ENCODE assay signal across 8 mouse cellular contexts in the genomic region with DNA sequence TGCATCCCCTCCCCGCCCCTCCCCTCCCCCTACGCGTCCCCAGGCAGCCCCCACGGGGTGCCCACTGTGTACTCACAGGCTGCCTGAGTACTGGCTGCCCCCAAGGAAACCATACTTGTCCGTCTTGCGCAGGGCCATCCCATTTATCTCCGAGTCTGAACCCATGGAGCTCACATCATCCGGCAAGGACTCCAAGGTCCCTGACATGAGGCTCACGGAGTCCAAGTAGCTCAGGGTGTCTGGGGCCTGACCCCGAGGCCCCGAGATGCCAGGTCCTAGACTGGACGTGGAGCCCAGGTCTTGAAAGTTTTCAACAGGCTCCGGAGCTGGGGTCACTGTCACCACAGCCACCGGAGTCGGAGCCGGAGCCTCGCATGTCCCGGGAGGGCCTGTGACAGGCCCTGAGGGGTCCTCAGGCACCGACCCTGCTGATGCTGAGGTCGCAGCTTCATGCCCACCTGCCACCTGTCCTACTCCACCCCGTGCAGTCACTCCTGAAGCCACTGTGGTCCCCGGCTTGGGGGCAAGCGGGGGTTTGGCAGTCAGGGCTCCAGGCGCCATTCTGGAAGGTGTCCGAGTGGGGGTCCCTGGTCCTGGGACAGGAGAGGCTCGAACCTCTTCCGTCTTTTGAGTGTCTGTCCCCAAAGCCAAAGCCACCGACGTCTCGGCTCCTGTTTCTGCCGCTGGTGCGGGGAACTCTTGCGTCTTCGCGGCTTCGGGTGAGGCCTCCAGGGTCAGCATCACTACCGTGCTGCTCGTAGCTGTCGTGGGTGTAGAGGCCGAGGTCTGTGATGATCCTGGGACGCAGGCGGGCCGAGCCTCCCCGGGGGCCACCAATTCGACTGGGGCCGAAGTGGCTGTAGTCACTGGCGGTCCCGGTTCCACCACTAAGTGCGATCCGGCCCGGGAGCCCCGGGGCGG. TPM values are rescaled to one million over a fixed set of nuclear protein-coding genes. Genes with fewer than 3 reads are reported as not detected.
DNase-seq lines count a peak whose midpoint lies in the region; ATAC-seq and TF ChIP-seq lines count a peak whose summit lies in the region.

No protein-coding gene starts in this region.

- DNase-seq in left cerebral cortex, adult 2 months (ENCODE audit: extremely low spot score in 1 of 2, low spot score in 2 of 2), result peak in 1 of 2 experiments; percentile 42
- DNase-seq in left cerebral cortex, postnatal 14 days (ENCODE audit: low spot score in 2 of 2), result no peak
- peak; percentile 27 to 38 for DNase-seq in adrenal gland, adult 18-20 months (ENCODE audit: low spot score in 2 of 2)
- peak; percentile 43 for DNase-seq in induced T-regulatory cell, adult 2 months (ENCODE audit: low read depth)
- DNase-seq in lung, postnatal 14 days, result peak; percentile 26
- DNase-seq in right cerebral cortex, adult 18-20 months, result no peak

- intact Hi-C loops in left cerebral cortex, adult 2 months (cut with DNase I), result loop anchor here (1.0 kb wide), 2 partner anchors 47 to 180 kb away; a partner anchor contains a TSS
- intact Hi-C loops in left cerebral cortex, postnatal 14 days (cut with DNase I), result no loop called here

- WGBS in embryonic facial prominence, embryonic 15.5 days, result under 1% methylated on average over 52 of the region's 53 CpGs
- WGBS in stomach, embryonic 16.5 days, result under 1% methylated on average over 53 of the region's 53 CpGs

- peaks cover 25% of the 10 kb centered on the region for H3K4me1 ChIP-seq in embryonic facial prominence, embryonic 15.5 days
- peaks cover 14% of the 10 kb centered on the region for H3K4me1 ChIP-seq in stomach, embryonic 16.5 days (ENCODE audit: control insufficient read depth, insufficient read depth, low read length)

- no peak for ATAC-seq in embryonic facial prominence, embryonic 15.5 days (ENCODE audit: insufficient number of reproducible peaks, low FRiP score, low TSS enrichment, low read depth)
- no peak for ATAC-seq in stomach, embryonic 16.5 days (ENCODE audit: insufficient read depth, low FRiP score)

- H3K27ac ChIP-seq in left cerebral cortex, adult 2 months, result peak overlapping the region; percentile 89
- peak overlapping the region; percentile 90 for H3K27ac ChIP-seq in embryonic facial prominence, embryonic 15.5 days (replicated peaks)
- H3K27ac ChIP-seq in stomach, embryonic 16.5 days (ENCODE audit: low read length), result peak overlapping the region; percentile 80

- peaks cover 25% of the 10 kb centered on the region for H3K36me3 ChIP-seq in embryonic facial prominence, embryonic 15.5 days
- H3K36me3 ChIP-seq in stomach, embryonic 16.5 days (ENCODE audit: control insufficient read depth, insufficient read depth, low read length), result 0 out of 2 replicates have a peak, but pooled peaks cover 3% of the 10 kb centered on the region

- H3K9me3 ChIP-seq in embryonic facial prominence, embryonic 15.5 days (replicated peaks), result no peaks in the 10 kb centered on the region
- H3K9me3 ChIP-seq in stomach, embryonic 16.5 days (replicated peaks; ENCODE audit: control insufficient read depth, low read length), result no peaks in the 10 kb centered on the region

- H3K9ac ChIP-seq in embryonic facial prominence, embryonic 15.5 days, result peak overlapping the region; percentile 97
- H3K9ac ChIP-seq in stomach, embryonic 16.5 days (ENCODE audit: low read length), result peak overlapping the region; percentile 82

- H3K27me3 ChIP-seq in embryonic facial prominence, embryonic 15.5 days, result no peaks in the 10 kb centered on the region
- H3K27me3 ChIP-seq in stomach, embryonic 16.5 days (ENCODE audit: control insufficient read depth, insufficient read depth, low read length), result no peaks in the 10 kb centered on the region

- H3K4me2 ChIP-seq in embryonic facial prominence, embryonic 15.5 days (replicated peaks), result peak overlapping the region; percentile 88
- H3K4me2 ChIP-seq in stomach, embryonic 16.5 days (ENCODE audit: low read depth, low read length), result peak overlapping the region; percentile 97

- no peak for TF ChIP-seq CTCF in left cerebral cortex, adult 2 months (IDR thresholded peaks at IDR 0.05)

- peak overlapping the region; percentile 61 for H3K4me3 ChIP-seq in left cerebral cortex, adult 2 months
- peak overlapping the region; percentile 92 for H3K4me3 ChIP-seq in embryonic facial prominence, embryonic 15.5 days (replicated peaks)
- H3K4me3 ChIP-seq in stomach, embryonic 16.5 days (replicated peaks; ENCODE audit: low read length), result peak overlapping the region; percentile 64

RNA-seq across cellular contexts. Expression of a gene that starts 0.6 kb away (rescaled TPM):
- total RNA-seq in left cerebral cortex, adult 2 months (2021), result 100 to 1,000 TPM in 1 of 2 experiments, 10 to 100 TPM in 1; 91.9 to 110 TPM
- 10 to 100 TPM; 82.8 to 83.9 TPM for total RNA-seq in left cerebral cortex, postnatal 14 days (2021)
- 10 to 100 TPM; 43.3 to 47.5 TPM for total RNA-seq in adrenal gland, adult 18-20 months (2021)
- 29.4 and 32.5 TPM in 2 replicates for polyA plus RNA-seq in embryonic facial prominence, embryonic 15.5 days (2015; fragmentation: Nextera tagmentation; extraction: Ambion mirVana)
- 15.4 and 15.7 TPM in 2 replicates for polyA plus RNA-seq in stomach, embryonic 16.5 days (2015; fragmentation: Nextera tagmentation; extraction: Ambion mirVana)

RNA-seq across cellular contexts. Expression of a gene that starts 1.1 kb away (rescaled TPM):
- total RNA-seq in left cerebral cortex, adult 2 months (2021), result 1 to 10 TPM; 2.7 to 3.3 TPM
- total RNA-seq in left cerebral cortex, postnatal 14 days (2021), result 1 to 10 TPM; 1.7 to 4.2 TPM
- 10 to 100 TPM in 1 of 2 experiments, under 1 TPM in 1; 0.66 to 16.3 TPM for total RNA-seq in adrenal gland, adult 18-20 months (2021)
- 585 and 767 TPM in 2 replicates for polyA plus RNA-seq in embryonic facial prominence, embryonic 15.5 days (2015; fragmentation: Nextera tagmentation; extraction: Ambion mirVana)
- polyA plus RNA-seq in stomach, embryonic 16.5 days (2015; fragmentation: Nextera tagmentation; extraction: Ambion mirVana), result 23.9 and 312 TPM in 2 replicates

RNA-seq across cellular contexts. Expression of a gene that starts 11.8 kb away (rescaled TPM):
- total RNA-seq in left cerebral cortex, adult 2 months (2021), result 10 to 100 TPM; 77.7 to 80.8 TPM
- 10 to 100 TPM; 73.9 to 84.5 TPM for total RNA-seq in left cerebral cortex, postnatal 14 days (2021)
- 10 to 100 TPM; 51.6 to 62.3 TPM for total RNA-seq in adrenal gland, adult 18-20 months (2021)
- 56.4 and 61.8 TPM in 2 replicates for polyA plus RNA-seq in embryonic facial prominence, embryonic 15.5 days (2015; fragmentation: Nextera tagmentation; extraction: Ambion mirVana)
- 43.7 and 47.7 TPM in 2 replicates for polyA plus RNA-seq in stomach, embryonic 16.5 days (2015; fragmentation: Nextera tagmentation; extraction: Ambion mirVana)

RNA-seq across cellular contexts. Expression of a gene that starts 25.2 kb away (rescaled TPM):
- 10 to 100 TPM; 17.8 to 20.5 TPM for total RNA-seq in left cerebral cortex, adult 2 months (2021)
- total RNA-seq in left cerebral cortex, postnatal 14 days (2021), result 10 to 100 TPM; 17.7 to 19.2 TPM
- 10 to 100 TPM; 12.6 to 14.8 TPM for total RNA-seq in adrenal gland, adult 18-20 months (2021)
- polyA plus RNA-seq in embryonic facial prominence, embryonic 15.5 days (2015; fragmentation: Nextera tagmentation; extraction: Ambion mirVana), result 41.3 and 42.5 TPM in 2 replicates
- 27.1 and 28.5 TPM in 2 replicates for polyA plus RNA-seq in stomach, embryonic 16.5 days (2015; fragmentation: Nextera tagmentation; extraction: Ambion mirVana)

RNA-seq across cellular contexts. Expression of a gene that starts 25.3 kb away (rescaled TPM):
- total RNA-seq in left cerebral cortex, adult 2 months (2021), result 1 to 10 TPM; 3.5 to 6.4 TPM
- total RNA-seq in left cerebral cortex, postnatal 14 days (2021), result 1 to 10 TPM; 5.9 to 6.3 TPM
- total RNA-seq in adrenal gland, adult 18-20 months (2021), result 1 to 10 TPM; 7.8 to 8.7 TPM
- polyA plus RNA-seq in embryonic facial prominence, embryonic 15.5 days (2015; fragmentation: Nextera tagmentation; extraction: Ambion mirVana), result 22.4 and 23.9 TPM in 2 replicates
- polyA plus RNA-seq in stomach, embryonic 16.5 days (2015; fragmentation: Nextera tagmentation; extraction: Ambion mirVana), result 14.7 and 15.0 TPM in 2 replicates

Comparison
In these comparisons a context has a peak if more than half of its experiments do, and no peak if none do; other contexts are left out.
1. DNase-seq: peak in adrenal gland, adult 18-20 months (2 of 2), induced T-regulatory cell, adult 2 months (single experiment) and lung, postnatal 14 days (single experiment); none in left cerebral cortex, postnatal 14 days (0 of 2) and right cerebral cortex, adult 18-20 months (single experiment).
2. Peak in every context shown above with its lines, with median percentiles within 50 percentile points of each other: H3K27ac ChIP-seq and H3K4me3 ChIP-seq.